Mouse (Mus musculus) heart, adult 10 weeks (tissue): ENCODE results near the gene Rnf121. TPM values are rescaled to one million over a fixed set of nuclear protein-coding genes. Genes with fewer than 3 reads are reported as not detected.

Source experiments
- polyA plus RNA-seq: library from polyadenylated mRNA; stranded (reverse); fragments of 350-450 nt; fragmentation: Illumina TruSeq; extraction: RNeasy Lipid Tissue Mini Kit (QIAGEN cat#74804); gene quantifications from one replicate; pipeline ENCODE4 v1.2.3, GENCODE M21; 2014; ENCODE audit warnings: low read depth, low replicate concordance

Rnf121 gene
- 22.1 TPM for polyA plus RNA-seq

DNA sequence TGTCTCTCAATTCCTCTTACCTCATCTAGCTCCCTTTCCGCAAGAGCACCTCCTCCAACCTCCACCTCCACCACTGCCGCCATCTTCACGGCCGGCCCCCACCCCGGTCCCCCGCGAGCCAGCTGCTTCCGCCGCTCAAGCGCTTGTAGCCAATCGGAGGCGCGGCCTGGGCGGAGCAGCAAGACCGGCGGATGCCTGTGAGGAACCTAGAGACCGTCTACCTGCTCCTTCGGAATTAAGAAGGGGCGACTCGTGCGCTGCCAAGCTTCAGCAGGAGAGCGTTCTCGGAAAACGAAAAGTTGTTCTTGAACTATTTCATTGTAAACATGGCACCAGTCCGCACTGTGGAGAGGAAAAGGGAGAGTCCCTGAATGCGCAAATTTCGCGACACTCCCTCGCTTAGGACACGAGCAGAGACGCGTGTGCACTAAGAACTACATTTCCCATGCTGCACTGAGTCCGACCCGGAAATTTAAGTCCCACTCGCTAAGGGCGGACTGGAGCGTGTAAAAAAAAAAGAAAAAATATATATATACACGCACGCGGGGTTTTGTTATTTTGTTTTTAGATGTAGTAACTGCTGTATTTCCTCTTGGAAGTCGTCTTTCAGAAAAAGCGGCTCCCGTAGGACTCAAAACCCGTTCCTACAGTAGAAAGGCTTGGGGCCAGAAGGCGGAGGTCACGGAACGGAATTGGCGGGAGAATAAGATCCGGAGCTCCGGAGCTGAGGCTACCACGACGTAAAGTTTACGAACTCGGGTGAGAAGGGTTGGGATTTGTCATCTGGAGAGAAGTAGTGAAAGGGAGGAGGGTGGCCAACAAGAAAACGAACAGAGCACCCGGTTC, at the start of gene Rnf121, which contains the start of the genes Xndc1 and Xntrpc:
Gene Rnf121, minus strand, starts transcription at position 424 of the 846 bp plus-strand sequence.
Gene Xndc1, plus strand, starts transcription at position 466 of the 846 bp plus-strand sequence.
Gene Xntrpc, plus strand, starts transcription at position 668 of the 846 bp plus-strand sequence.

DNA sequence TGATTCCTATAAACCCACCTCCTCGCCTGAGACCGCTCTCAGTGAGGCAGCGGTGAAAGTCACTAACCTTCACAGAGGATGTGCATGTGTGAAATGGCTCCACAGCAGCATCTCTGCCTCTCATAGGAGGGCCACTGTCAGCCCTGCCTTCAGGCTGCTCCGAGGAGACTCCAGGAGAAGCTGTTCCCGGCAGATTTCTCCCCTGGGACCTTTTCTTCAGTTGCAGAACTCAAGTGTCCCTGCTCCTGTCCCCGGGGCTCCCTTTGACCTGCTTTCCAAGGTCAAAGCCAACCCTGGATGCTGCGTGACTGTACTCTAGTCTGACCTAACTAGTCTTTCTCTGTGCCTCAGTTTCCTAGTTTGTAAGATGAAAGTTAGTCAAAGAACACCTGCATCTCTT, 43.9 kb upstream of the Rnf121 start, which contains the start of gene Art5:
Gene Art5, minus strand, starts transcription at position 319 of the 400 bp plus-strand sequence.

DNA sequence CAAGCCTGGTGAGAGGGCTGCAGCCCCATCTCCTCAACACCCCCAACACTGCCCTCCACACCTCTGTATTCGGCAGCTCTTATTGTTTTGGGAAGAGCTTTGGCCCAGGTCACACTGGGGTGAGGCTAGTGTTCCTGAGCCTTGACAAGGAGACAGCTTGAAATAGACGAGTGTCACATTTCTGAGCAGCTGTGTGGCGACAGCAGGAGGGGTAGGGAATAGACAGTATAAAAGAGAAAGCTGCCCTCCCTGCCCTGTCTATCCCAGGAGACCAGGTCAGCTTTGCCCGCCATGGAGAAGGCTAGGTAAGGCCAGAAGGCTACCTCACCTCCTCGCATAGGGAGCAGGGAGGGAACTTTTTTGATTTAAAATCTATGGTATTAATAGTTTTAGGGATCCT, 36.2 kb upstream of the Rnf121 start, which contains the start of gene Art1:
Gene Art1, plus strand, starts transcription at position 257 of the 400 bp plus-strand sequence.

DNA sequence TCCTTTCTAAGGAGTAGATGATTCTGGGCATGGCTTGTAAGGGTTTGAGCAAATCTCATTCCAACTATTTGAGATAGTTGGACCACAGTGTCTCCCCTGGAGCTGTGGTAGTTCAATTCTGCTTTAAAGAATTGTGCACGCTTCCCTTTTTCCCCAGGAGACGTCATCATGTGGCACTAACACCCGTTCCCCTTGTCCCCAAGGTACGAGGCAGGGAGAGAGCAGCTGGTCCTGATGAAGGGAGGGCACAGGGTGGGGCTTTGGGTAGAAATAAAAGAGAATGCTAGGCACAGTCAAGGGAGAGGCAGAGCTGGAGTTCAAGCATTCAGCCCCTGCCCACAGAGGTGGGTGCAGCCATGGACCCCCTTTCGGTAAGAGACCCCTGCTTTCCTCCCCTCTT, 17.5 kb upstream of the Rnf121 start, which contains the start of gene Trpc2:
Gene Trpc2, plus strand, starts transcription at position 301 of the 400 bp plus-strand sequence.

DNA sequence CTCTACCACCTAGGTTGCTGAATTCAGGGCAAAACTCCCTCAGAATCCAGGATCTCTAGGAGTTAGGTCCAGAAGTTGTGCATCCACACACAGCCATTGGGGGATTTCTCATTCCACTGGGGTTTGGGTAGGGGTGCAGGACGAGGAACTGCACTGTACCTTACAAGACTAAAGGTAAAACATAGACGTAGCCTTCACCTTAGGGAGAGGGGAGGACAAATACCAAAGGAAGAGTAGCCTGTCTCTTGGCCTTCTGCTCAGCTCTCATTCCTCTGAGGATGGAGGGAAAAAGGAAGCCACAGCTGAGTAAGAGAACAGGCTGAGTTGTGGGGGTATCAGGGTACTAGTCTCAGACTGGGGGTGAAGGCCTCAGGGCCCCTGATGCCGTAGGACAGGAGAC, 46.7 kb downstream of the Rnf121 start, which contains the start of gene Il18bp:
Gene Il18bp, minus strand, starts transcription at position 101 of the 400 bp plus-strand sequence.

Other genes starting within 250 kb of the Rnf121 start
- gene Phox2a, start 247.2 kb downstream of the Rnf121 start, polyA plus RNA-seq: 0.37 TPM
- 112 TPM for gene Inppl1, start 227.2 kb downstream of the Rnf121 start, polyA plus RNA-seq
- gene Folr2, start 208.3 kb downstream of the Rnf121 start, polyA plus RNA-seq: 23.5 TPM
- 25.1 TPM for gene Anapc15, start 201.8 kb downstream of the Rnf121 start, polyA plus RNA-seq
- gene Folr1, start 194.7 kb downstream of the Rnf121 start, polyA plus RNA-seq: not detected
- 158 TPM for gene Lamtor1, start 159.6 kb downstream of the Rnf121 start, polyA plus RNA-seq
- not detected for gene Tomt, start 159.1 kb downstream of the Rnf121 start, polyA plus RNA-seq
- 4.9 TPM for gene Lrrc51, start 131.6 kb downstream of the Rnf121 start, polyA plus RNA-seq
- 72.8 TPM for gene Numa1, start 131.4 kb downstream of the Rnf121 start, polyA plus RNA-seq
- 10.1 TPM for gene Il18bp, start 46.8 kb downstream of the Rnf121 start, polyA plus RNA-seq
- 12.8 TPM for gene Xndc1, start within 50 bp of the Rnf121 start, polyA plus RNA-seq
- gene Xntrpc, start 244 bp upstream of the Rnf121 start, polyA plus RNA-seq: 2.4 TPM
- not detected for gene Trpc2, start 17.6 kb upstream of the Rnf121 start, polyA plus RNA-seq
- gene Art1, start 36.3 kb upstream of the Rnf121 start, polyA plus RNA-seq: 249 TPM
- gene Art5, start 44.0 kb upstream of the Rnf121 start, polyA plus RNA-seq: 31.9 TPM
- not detected for gene Chrna10, start 51.4 kb upstream of the Rnf121 start, polyA plus RNA-seq
- gene Nup98, start 144.7 kb upstream of the Rnf121 start, polyA plus RNA-seq: 17.3 TPM
- gene Pgap2, start 144.7 kb upstream of the Rnf121 start, polyA plus RNA-seq: 72.1 TPM
- 22.6 TPM for gene Rhog, start 190.6 kb upstream of the Rnf121 start, polyA plus RNA-seq
- 14.8 TPM for gene Stim1, start 202.3 kb upstream of the Rnf121 start, polyA plus RNA-seq